Mouse (Mus musculus) embryonic facial prominence, embryonic 13.5 days (tissue): ENCODE data around the gene Lrrc56. TPM values are rescaled to one million over a fixed set of nuclear protein-coding genes. Genes with fewer than 3 reads are reported as not detected.
A peak's percentile ranks its signal among the peaks of the same experiment; 100 is the strongest.

Experiments
- ATAC-seq: fragments of 200-750 bp; cut with Nextera tagmentation; 2 replicates; pipeline ENCODE4 v1.8.0; 2017; ENCODE audit warnings: low read depth; ENCODE audit not compliant: insufficient number of reproducible peaks, insufficient read depth, low FRiP score, low TSS enrichment
- H3K27ac ChIP-seq: fragments of 300-500 bp; sonication (generic); 2 replicates; pipeline ENCODE4 v1.5.1; 2015; ENCODE audit warnings: moderate library complexity, mild to moderate bottlenecking, inconsistent platforms
- H3K27me3 ChIP-seq: fragments of 300-500 bp; sonication (generic); 2 replicates; pipeline ENCODE4 v1.6.1; 2015; ENCODE audit warnings: mild to moderate bottlenecking, inconsistent platforms
- H3K36me3 ChIP-seq: fragments of 300-500 bp; sonication (generic); 2 replicates; pipeline ENCODE4 v1.6.1; 2015; ENCODE audit warnings: mild to moderate bottlenecking, inconsistent platforms
- H3K4me1 ChIP-seq: fragments of 300-500 bp; sonication (generic); 2 replicates; pipeline ENCODE4 v1.6.1; 2015; ENCODE audit warnings: inconsistent platforms
- H3K4me2 ChIP-seq: fragments of 300-500 bp; sonication (generic); 2 replicates; pipeline ENCODE4 v1.6.1; 2015; ENCODE audit warnings: moderate library complexity, mild to moderate bottlenecking, inconsistent platforms
- H3K4me3 ChIP-seq: fragments of 300-500 bp; sonication (generic); 2 replicates; pipeline ENCODE4 v1.5.1; 2015; ENCODE audit warnings: mild to moderate bottlenecking, inconsistent platforms
- H3K9ac ChIP-seq: fragments of 300-500 bp; sonication (generic); 2 replicates; pipeline ENCODE4 v1.6.1; 2015; ENCODE audit warnings: mild to moderate bottlenecking, inconsistent platforms
- H3K9me3 ChIP-seq: fragments of 300-500 bp; sonication (generic); 2 replicates; pipeline ENCODE4 v1.6.1; 2016; ENCODE audit warnings: inconsistent platforms
- WGBS: fragments of 180-500 bp; shearing (Covaris S2); methylation state at CpG from one replicate; pipeline ENCODE4 v1.1.7; 2015; ENCODE audit warnings: mixed read lengths; 5-methylcytosine and 5-hydroxymethylcytosine counted together
- polyA plus RNA-seq: library from polyadenylated mRNA; unstranded; fragments of >200 nt; fragmentation: Nextera tagmentation; extraction: Ambion mirVana; gene quantifications from 2 replicates; pipeline ENCODE4 v1.2.1, GENCODE M21; 2015

The Lrrc56 gene
- polyA plus RNA-seq, 1 experiment from 2014 or later, result 13.3 TPM

DNA sequence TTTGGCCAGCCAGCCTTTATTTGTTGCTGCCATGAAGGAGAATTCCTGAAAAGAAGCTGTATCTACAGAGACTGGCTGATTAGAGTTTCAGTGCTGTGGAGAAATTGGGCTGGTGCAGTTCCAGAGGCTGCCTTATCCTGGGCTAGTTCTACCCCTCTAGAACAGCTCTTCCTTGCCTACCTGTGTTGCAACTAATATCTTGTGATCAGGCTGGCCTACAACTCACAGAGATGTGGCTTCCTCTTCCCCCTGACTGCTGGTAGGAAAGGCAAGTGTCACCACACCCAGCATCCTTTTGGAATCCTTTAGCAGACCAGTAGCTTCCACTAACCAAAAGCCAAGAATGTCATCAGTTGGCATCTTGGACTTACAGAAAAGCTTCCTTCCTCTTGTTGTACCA is 24.1 kb upstream of the Lrrc56 start:
- H3K36me3 ChIP-seq, result peaks cover 13% of the 10 kb centered on the region
- H3K9ac ChIP-seq, result no peak overlapping the region
- no peak overlapping the region for H3K4me2 ChIP-seq
- no peaks in the 10 kb centered on the region for H3K27me3 ChIP-seq
- H3K4me3 ChIP-seq, result no peak overlapping the region
- H3K27ac ChIP-seq, result no peak overlapping the region
- H3K9me3 ChIP-seq, result no peaks in the 10 kb centered on the region
- ATAC-seq, result no peak
- H3K4me1 ChIP-seq, result peaks cover 43% of the 10 kb centered on the region

DNA sequence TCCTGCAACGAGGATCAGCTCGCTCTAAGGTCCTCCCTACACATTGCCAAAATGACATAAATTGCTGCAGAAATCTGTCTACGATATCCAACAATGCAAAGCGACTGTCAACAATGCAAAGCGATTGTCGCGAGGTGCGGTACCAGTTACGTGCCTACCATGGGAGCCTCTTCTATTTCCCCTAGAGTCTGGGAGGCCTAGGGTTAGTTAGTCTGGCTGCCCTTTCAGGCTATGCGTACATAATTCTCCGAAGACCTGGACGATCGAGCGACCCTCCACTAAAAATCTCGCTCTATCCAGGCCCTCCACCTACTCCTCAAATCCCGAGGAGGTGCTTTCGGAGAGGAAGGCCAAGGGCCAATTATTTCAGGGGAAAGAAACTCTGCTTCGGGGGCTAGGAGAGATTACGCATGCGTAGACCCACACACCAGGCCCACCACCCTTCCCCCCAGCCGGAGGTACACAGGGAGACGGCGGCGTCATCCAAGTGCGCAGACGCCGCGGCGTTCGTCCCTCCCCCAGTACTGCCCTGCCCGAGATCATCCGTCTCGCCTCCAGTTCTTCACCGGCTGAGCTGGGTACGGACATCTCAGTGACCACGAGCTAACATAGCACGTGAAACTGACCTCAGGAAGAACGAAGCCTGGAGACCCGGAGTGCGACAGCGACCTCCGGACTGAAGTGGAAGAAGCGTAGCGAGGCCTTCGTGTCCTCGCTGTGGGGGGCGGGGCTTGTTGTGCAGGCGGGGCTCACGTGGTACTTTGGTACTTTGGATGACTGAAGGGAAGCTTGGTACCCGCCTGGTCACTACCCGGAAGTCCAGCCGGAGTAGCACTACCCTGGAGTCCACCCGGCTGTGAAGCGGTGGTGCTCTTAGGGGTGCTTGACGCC is 21.6 kb upstream of the Lrrc56 start, which contains the start of gene Rnh1:
Gene Rnh1 (minus strand): TSS at position 742 of the 891 bp plus-strand sequence.
- Histone ChIP-seq H3K4me3 (peak within 1 kb of the TSS; percentile 56), H3K36me3 (no peaks in the 10 kb centered on the region), H3K9ac (peak within 1 kb of the TSS; percentile 73), H3K4me1 (peaks cover 40% of the 10 kb centered on the region), H3K4me2 (peak within 1 kb of the TSS; percentile 79), H3K27ac (peak within 1 kb of the TSS; percentile 92), H3K27me3 (no peaks in the 10 kb centered on the region), H3K9me3 (no peaks in the 10 kb centered on the region)
- 3% methylated on average over 55 of the region's 55 CpGs for WGBS
- peak; percentile 94 for ATAC-seq

DNA sequence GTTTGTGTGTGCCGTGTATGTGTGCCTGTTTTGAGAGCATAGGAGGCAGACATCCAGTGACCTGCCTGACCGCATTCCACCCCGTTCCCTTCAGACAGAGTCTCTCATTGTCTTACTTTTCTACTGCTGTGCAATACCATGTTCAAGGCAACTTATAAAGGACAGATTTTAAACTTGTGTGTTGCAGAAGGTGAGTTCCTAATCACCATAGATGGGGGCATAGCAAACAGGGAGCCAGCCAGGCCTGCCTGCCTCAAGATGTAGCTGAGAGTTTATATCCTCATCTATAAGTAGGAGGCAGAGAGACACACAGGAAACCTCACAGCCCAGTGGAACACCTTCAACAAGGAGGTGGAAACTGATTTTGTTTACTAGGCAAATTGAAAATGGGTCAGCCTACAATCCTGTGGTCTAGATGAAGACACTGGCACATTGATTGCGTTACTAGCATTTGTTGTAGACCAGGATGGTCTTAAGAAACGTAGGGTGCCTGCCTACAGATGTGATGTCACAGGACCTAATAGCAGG is 20.6 kb upstream of the Lrrc56 start:
- Histone ChIP-seq H3K4me2 (peak overlapping the region; percentile 79), H3K36me3 (no peaks in the 10 kb centered on the region), H3K4me1 (peaks cover 30% of the 10 kb centered on the region), H3K27ac (peak overlapping the region; percentile 92), H3K9me3 (no peaks in the 10 kb centered on the region), H3K4me3 (peak overlapping the region; percentile 56), H3K27me3 (no peaks in the 10 kb centered on the region), H3K9ac (peak overlapping the region; percentile 73; the same call in 1 of the 2 replicates)
- WGBS, result 76% methylated on average over 5 of the region's 5 CpGs
- no peak for ATAC-seq

DNA sequence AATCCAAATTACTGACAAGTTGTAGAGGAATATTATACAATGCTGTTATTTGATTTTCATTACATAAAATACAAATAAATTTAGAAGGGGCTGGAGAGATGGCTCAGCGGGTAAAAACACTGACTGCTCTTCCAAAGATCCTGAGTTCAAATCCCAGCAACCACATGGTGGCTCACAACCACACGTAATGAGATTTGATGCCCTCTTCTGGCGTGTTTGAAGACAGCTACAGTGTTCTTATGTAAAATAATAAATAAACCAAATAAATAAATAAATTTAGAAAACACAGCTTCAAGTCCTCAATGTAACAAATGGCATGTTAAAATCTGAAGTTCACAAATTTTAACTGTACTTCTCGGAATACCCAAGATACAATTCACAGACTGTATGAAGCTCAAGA is 18.9 kb upstream of the Lrrc56 start:
- Histone ChIP-seq H3K36me3 (no peaks in the 10 kb centered on the region), H3K4me1 (peaks cover 17% of the 10 kb centered on the region), H3K27ac (no peak overlapping the region), H3K9me3 (no peaks in the 10 kb centered on the region), H3K4me3 (no peak overlapping the region), H3K4me2 (no peak overlapping the region), H3K9ac (no peak overlapping the region), H3K27me3 (no peaks in the 10 kb centered on the region)
- 85% methylated on average over 4 of the region's 4 CpGs for WGBS
- no peak for ATAC-seq

DNA sequence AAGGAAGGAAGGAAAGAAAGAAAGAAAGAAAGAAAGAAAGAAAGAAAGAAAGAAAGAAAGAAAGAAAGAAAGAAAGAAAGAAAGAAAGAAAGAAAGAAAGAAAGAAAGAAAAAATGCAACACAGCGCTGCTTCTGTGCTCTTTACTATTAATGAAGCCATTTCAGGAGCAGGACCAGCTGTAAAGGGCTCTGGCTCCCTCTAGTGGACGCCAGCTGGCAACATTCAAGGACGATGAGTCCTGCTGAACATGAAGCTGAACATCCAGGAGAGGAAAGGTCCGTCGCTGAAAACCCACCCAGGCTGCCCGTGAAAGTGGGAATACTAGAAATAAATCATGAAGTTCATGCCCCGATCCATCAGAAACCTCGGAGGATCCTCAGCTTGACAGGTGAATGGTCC is 17.8 kb upstream of the Lrrc56 start:
- Histone ChIP-seq H3K9ac (no peak overlapping the region), H3K4me2 (peak overlapping the region; percentile 30; the same call in 1 of the 2 replicates), H3K36me3 (no peaks in the 10 kb centered on the region), H3K9me3 (no peaks in the 10 kb centered on the region), H3K27ac (no peak overlapping the region), H3K27me3 (no peaks in the 10 kb centered on the region), H3K4me3 (no peak overlapping the region), H3K4me1 (peaks cover 16% of the 10 kb centered on the region)
- no peak for ATAC-seq
- WGBS, result 2% methylated on average over 8 of the region's 8 CpGs

DNA sequence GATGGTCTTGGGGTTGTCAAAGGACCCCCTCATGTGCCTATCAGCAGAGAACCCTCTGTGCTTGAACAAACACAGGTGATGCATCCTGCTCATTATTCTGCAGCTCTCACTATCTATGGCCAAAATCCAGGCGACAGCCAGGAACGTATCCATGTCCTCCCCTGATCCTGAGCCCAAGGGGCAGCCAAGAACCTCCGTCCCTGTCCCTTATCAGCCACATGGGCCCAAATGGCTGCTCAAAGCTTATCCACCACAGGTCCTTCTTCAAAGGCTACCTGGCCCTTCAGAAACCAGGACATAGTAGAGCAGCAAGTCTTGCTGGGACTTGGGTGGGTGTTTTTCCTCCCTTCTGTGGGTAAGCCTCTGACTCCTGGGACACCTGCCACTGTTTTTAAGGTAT is 5.8 kb upstream of the Lrrc56 start:
- no peak for ATAC-seq
- 84% methylated on average over 3 of the region's 3 CpGs for WGBS
- Histone ChIP-seq H3K9ac (no peak overlapping the region), H3K27ac (no peak overlapping the region), H3K4me2 (no peak overlapping the region), H3K9me3 (no peaks in the 10 kb centered on the region), H3K36me3 (peaks cover 38% of the 10 kb centered on the region), H3K4me1 (peaks cover 17% of the 10 kb centered on the region), H3K27me3 (no peaks in the 10 kb centered on the region), H3K4me3 (no peak overlapping the region)

DNA sequence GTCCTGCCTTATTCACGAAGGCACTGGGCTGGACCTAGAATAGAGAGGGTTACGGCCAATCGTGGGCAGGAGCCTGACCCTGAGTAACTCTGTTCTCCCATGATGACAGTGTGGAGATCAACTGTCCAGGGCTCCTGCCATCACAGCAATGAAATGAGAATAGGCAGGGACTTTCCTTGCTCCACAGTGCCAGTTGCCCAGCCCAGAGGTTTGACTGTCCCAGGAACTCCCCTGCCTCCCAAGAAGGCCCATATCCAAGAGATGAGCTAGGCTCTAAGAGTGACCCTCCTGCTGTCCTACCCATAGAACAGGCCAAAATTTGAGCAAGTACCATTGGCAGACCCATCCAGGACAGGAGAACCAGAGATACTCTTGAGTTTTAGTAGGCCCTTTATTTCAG is 5.2 kb upstream of the Lrrc56 start:
- no peak overlapping the region for H3K4me2 ChIP-seq
- H3K4me3 ChIP-seq, result no peak overlapping the region
- ATAC-seq, result no peak
- H3K9me3 ChIP-seq, result no peaks in the 10 kb centered on the region
- peaks cover 19% of the 10 kb centered on the region for H3K4me1 ChIP-seq
- H3K9ac ChIP-seq, result no peak overlapping the region
- H3K27ac ChIP-seq, result no peak overlapping the region
- peaks cover 38% of the 10 kb centered on the region for H3K36me3 ChIP-seq
- WGBS, result 90% methylated on average over 3 of the region's 3 CpGs
- no peaks in the 10 kb centered on the region for H3K27me3 ChIP-seq

DNA sequence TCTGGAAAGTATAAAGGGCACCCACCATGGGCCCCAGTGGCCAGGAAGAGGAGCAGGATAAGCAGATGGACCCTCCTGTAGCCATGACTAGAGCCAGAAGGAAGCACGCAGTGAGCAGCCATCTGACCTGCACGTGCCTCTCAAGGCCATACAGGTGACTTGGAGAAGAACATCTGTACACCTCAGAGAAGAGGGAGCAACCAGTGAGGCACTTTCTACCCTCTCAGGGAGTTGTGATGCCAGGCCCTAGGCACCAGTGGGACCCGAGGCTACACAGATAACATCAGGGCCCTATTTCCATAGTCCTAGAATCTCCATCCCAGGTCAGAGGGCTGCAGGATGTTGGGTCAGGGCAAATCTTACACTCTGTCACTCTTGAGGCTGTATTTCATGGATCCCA is 3.7 kb upstream of the Lrrc56 start:
- H3K36me3 ChIP-seq, result peaks cover 38% of the 10 kb centered on the region
- H3K9ac ChIP-seq, result peak overlapping the region; percentile 7; the same call in 1 of the 2 replicates
- no peak overlapping the region for H3K4me2 ChIP-seq
- H3K4me1 ChIP-seq, result peaks cover 22% of the 10 kb centered on the region
- H3K4me3 ChIP-seq, result no peak overlapping the region
- WGBS, result 82% methylated on average over 3 of the region's 3 CpGs
- no peak overlapping the region for H3K27ac ChIP-seq
- no peaks in the 10 kb centered on the region for H3K9me3 ChIP-seq
- ATAC-seq, result no peak
- H3K27me3 ChIP-seq, result no peaks in the 10 kb centered on the region

DNA sequence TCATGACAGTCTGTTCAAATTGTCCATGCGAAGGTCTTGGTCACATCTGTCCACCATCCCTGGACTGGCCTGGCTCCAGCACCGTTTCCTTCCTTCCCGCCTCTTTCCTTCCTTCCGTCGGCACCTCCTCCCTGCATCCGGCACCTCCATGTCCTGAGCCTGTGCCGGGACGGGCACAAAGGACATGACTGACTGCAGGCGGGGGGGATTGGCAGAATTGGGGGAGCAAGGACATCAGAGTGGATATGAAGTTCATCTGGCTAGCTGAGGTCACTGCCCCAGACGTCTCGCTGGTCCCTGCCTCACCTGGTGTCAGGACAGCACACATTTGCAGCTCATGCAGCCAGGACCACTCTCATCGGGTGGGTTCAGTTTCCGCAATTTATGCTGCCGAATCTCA is 2.9 kb upstream of the Lrrc56 start:
- H3K9ac ChIP-seq, result 0 out of 2 replicates have a peak overlapping the region, but pooled peaks have one; percentile 46
- no peak for ATAC-seq
- H3K4me2 ChIP-seq, result no peak overlapping the region
- H3K27me3 ChIP-seq, result no peaks in the 10 kb centered on the region
- WGBS, result 81% methylated on average over 14 of the region's 14 CpGs
- H3K9me3 ChIP-seq, result no peaks in the 10 kb centered on the region
- H3K27ac ChIP-seq, result no peak overlapping the region
- peaks cover 38% of the 10 kb centered on the region for H3K36me3 ChIP-seq
- H3K4me1 ChIP-seq, result peaks cover 27% of the 10 kb centered on the region
- no peak overlapping the region for H3K4me3 ChIP-seq

DNA sequence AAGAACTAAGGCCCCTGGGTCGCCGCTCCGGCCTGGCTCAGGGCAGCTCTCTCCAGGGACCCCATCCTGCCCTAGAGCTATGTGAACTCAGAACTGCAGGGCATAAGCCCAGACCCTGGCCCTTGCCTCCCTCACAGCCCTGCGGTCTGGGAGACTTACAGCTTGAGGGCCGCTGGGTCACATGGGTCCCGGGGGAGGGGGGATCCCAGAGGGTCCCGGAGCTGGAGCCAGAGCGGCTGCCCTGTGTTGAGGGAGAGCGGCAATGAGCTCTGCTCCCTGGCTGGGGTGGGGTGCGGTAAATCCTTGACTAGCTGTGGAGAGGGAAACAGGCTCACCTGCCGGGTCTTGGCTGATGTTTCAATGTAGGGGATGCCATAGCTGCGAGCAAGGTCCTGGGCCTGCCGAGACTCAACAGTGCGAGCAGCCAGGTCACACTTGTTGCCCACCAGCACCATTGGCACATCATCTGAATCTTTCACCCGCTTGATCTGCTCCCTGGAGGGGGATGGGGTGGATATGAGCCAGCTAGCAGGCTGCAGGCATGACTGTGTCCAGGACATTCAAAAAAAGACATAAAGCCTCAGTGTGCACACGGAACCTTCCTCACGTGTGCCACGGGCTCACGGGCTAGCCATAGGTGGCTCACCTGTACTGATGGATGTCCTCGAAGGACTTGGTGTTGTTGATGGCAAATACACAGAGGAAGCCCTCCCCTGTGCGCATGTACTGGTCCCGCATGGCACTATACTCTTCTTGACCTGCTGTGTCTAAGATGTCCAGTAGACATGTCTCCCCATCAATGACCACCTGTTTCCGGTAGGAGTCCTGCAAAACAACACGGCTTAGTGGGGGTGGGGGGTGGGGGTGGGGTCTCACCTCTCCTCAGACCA is 1.9 kb upstream of the Lrrc56 start:
- Histone ChIP-seq H3K4me3 (peak overlapping the region; percentile 91), H3K27me3 (no peaks in the 10 kb centered on the region), H3K36me3 (peaks cover 38% of the 10 kb centered on the region), H3K9ac (peak overlapping the region; percentile 93), H3K4me1 (peaks cover 27% of the 10 kb centered on the region), H3K4me2 (peak overlapping the region; percentile 98), H3K27ac (no peak overlapping the region), H3K9me3 (no peaks in the 10 kb centered on the region)
- 88% methylated on average over 24 of the region's 24 CpGs for WGBS
- ATAC-seq, result no peak

DNA sequence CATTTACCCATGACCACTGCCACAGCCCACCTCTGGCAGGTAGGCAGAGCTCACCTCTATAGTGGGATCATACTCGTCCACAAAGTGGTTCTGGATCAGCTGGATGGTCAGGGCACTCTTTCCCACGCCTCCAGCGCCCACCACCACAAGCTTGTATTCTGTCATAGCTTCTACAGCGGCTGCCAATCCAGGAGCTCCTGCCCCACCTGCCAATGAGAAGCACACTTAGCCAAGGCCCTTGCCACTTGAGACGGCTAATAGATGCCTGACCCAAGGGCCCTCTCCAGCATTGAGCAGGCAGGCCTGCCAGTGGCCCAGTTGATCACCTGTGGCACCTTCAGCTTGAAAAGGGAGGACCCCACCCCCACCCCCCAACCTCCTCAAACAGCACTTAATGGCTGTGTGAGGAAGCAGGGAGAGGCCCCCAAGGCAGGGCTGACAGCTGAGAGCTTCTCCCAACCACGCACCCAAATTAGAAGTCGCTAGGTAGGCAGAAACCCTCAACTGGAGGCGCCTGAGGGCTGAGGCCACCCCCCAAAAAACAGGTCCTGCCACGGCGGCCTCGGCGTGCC is 1.1 kb upstream of the Lrrc56 start:
- Histone ChIP-seq H3K9me3 (no peaks in the 10 kb centered on the region), H3K9ac (peak overlapping the region; percentile 93), H3K27ac (peak overlapping the region; percentile 89; the same call in 1 of the 2 replicates), H3K36me3 (peaks cover 38% of the 10 kb centered on the region), H3K4me3 (peak overlapping the region; percentile 91), H3K4me2 (peak overlapping the region; percentile 98), H3K4me1 (peaks cover 27% of the 10 kb centered on the region), H3K27me3 (no peaks in the 10 kb centered on the region)
- WGBS, result 29% methylated on average over 12 of the region's 12 CpGs
- 0 out of 2 replicates have a peak, but pooled peaks have one; percentile 2 for ATAC-seq
